Mouse (Mus musculus): ENCODE measurements around the gene Pld2. TPM values are rescaled to one million over a fixed set of nuclear protein-coding genes. Genes with fewer than 3 reads are reported as not detected.

Gene Pld2
- polyA plus RNA-seq, 1 experiment from 2014 or later = 10.8 TPM

DNA sequence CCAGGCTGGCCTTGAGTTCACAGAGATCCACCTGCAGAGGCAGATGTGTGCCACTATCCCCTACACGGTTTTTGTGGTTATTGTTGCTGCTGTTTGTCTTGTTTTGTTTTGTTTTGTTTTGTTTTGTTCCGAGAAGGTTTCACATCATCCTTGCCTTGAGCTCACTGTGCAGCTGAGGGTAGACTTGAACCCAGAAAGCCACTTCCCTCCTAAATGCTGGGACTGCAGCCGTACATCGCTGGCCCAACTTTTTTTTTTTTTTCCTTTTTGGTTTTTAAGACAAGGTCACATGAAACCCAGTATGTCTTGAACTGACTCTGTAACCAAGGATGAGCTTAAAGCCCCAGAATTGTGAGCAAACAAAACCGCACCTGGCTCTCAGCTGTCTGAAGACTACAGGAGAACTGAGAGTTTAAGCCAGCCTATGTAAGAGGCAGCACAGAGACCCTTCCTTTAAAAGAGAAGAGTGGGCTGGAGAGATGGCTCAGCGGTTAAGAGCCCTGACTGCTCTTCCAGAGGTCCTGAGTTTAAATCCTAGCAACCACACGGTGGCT lies 32.8 kb upstream of the Pld2 start:
- no peak overlapping the region for H3K9ac ChIP-seq (replicated peaks; ENCODE audit: low read depth)

DNA sequence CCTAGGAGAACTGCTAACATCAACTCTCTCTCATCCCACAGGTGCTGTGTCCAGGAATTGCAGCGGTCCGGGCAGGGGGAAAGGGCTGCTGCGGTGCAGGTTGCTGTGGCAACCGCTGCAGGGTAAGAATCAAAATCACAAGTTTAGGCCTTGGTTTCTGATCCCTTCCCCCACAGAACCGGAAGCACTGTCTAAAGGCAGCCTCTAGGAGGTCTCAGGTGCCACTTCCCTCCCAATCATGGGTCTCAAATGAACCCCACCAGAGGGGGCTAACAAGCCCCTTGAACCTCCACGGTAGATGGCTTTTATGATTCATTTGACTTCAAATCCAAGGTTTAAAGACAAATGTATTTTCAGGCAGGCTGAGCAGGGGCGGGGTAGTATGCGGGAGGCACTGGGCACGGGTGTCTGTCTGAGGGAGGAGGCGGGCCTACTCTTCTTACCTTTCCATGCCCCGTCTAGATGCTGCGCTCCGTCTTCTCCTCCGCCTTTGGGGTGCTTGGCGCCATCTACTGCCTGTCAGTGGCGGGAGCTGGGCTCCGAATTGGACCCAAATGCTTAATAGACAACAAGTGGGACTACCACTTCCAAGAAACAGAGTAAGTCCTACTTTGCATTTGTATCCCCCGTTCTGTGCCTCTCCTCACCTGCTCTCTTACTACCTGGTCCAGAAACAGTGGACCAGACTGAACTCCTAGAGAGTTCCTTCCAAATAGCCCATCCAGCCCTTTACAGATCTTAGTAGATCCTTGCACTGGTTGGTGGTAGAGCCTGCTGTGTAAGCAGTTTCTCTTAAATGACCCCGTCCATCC lies 29.9 kb upstream of the Pld2 start:
- WGBS = 11% methylated on average over 19 of the region's 19 CpGs
- DNase-seq (ENCODE audit: low spot score) = peak; percentile 70
- peak; percentile 64 for ATAC-seq

More for the DNA sequence above, 32.8 kb upstream of the Pld2 start:
- DNase-seq (ENCODE audit: low spot score) = no peak
- no peak for ATAC-seq
- Histone ChIP-seq H3K4me1 (ENCODE audit: insufficient read depth, low read depth, low read length) (no peaks in the 10 kb centered on the region), H3K9me3 (ENCODE audit: low read length) (no peaks in the 10 kb centered on the region), H3K27me3 (replicated peaks; ENCODE audit: insufficient read depth, low read length) (no peaks in the 10 kb centered on the region), H3K27ac (ENCODE audit: low read length) (no peak overlapping the region), H3K4me2 (replicated peaks; ENCODE audit: low read depth, low read length) (no peak overlapping the region), H3K36me3 (ENCODE audit: insufficient read depth, low read length) (no peaks in the 10 kb centered on the region), H3K4me3 (ENCODE audit: low read depth, low read length) (no peak overlapping the region)
- TF ChIP-seq EP300 (IDR thresholded peaks at IDR 0.05) = no peak
- TF ChIP-seq CTCF (IDR thresholded peaks at IDR 0.05) = no peak
- WGBS = 64% methylated on average over 7 of the region's 7 CpGs

DNA sequence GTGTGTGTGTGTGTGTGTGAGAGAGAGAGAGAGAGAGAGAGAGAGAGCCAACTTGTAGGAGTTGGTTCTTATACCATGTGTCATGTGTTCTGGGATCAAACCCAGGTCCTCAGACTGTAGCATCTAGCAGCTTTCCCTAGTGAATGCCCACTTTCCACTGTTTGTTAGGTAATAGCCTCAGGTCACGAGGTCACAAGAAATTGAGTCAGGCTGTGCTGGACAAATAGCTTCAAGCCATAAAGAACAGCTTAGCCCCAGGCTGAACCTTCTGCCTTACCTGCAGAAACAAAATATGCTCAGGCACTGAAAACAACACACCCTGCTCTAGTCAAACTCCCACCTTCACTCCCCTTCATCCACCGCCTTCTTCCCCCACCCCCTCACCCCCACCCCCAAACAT lies 28.6 kb upstream of the Pld2 start:
- no peaks in the 10 kb centered on the region for H3K4me1 ChIP-seq (ENCODE audit: insufficient read depth, low read depth, low read length)
- 69% methylated on average over 2 of the region's 2 CpGs for WGBS

More for the DNA sequence above, 29.9 kb upstream of the Pld2 start:
- H3K9ac ChIP-seq (replicated peaks; ENCODE audit: low read depth) = no peak overlapping the region
- no peaks in the 10 kb centered on the region for H3K36me3 ChIP-seq (ENCODE audit: insufficient read depth, low read length)
- no peak overlapping the region for H3K27ac ChIP-seq (ENCODE audit: low read length)
- H3K9me3 ChIP-seq (ENCODE audit: low read length) = no peaks in the 10 kb centered on the region
- H3K4me2 ChIP-seq (replicated peaks; ENCODE audit: low read depth, low read length) = no peak overlapping the region
- TF ChIP-seq CTCF (IDR thresholded peaks at IDR 0.05) = peak; percentile 77
- no peak for TF ChIP-seq EP300 (IDR thresholded peaks at IDR 0.05)
- no peaks in the 10 kb centered on the region for H3K4me1 ChIP-seq (ENCODE audit: insufficient read depth, low read depth, low read length)
- H3K4me3 ChIP-seq (ENCODE audit: low read depth, low read length) = no peak overlapping the region
- H3K27me3 ChIP-seq (replicated peaks; ENCODE audit: insufficient read depth, low read length) = no peaks in the 10 kb centered on the region

DNA sequence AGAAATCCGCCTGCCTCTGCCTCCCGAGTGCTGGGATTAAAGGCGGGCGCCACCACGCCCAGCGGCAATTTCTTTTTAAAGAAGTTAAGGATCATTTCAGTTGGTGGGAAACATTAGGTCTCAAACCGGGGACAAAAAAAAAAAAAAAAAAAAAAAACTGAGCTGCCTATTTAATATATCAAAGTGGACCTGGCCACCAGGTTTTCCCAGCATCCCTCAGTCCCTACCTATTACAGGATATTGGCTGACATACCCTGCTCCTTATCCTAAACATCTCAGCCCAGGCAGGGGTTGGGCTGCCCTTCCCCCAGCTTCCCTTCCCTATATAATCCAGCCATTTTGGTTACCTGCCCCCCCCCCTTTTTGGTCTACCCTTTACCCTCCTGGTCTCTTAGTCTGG lies 28.0 kb upstream of the Pld2 start:
- DNase-seq (ENCODE audit: low spot score) (no peak), ATAC-seq (no peak)
- H3K4me2 ChIP-seq (replicated peaks; ENCODE audit: low read depth, low read length) = no peak overlapping the region
- no peaks in the 10 kb centered on the region for H3K27me3 ChIP-seq (replicated peaks; ENCODE audit: insufficient read depth, low read length)
- H3K36me3 ChIP-seq (ENCODE audit: insufficient read depth, low read length) = no peaks in the 10 kb centered on the region
- H3K4me3 ChIP-seq (ENCODE audit: low read depth, low read length) = no peak overlapping the region
- 90% methylated on average over 7 of the region's 7 CpGs for WGBS
- H3K4me1 ChIP-seq (ENCODE audit: insufficient read depth, low read depth, low read length) = no peaks in the 10 kb centered on the region
- no peak overlapping the region for H3K9ac ChIP-seq (replicated peaks; ENCODE audit: low read depth)
- H3K9me3 ChIP-seq (ENCODE audit: low read length) = no peaks in the 10 kb centered on the region
- H3K27ac ChIP-seq (ENCODE audit: low read length) = no peak overlapping the region
- TF ChIP-seq CTCF (IDR thresholded peaks at IDR 0.05) (no peak), EP300 (IDR thresholded peaks at IDR 0.05) (no peak)

More for the DNA sequence above, 28.6 kb upstream of the Pld2 start:
- DNase-seq (ENCODE audit: low spot score) (no peak), ATAC-seq (no peak)
- H3K9me3 ChIP-seq (ENCODE audit: low read length) = no peaks in the 10 kb centered on the region
- H3K4me3 ChIP-seq (ENCODE audit: low read depth, low read length) = no peak overlapping the region
- H3K36me3 ChIP-seq (ENCODE audit: insufficient read depth, low read length) = no peaks in the 10 kb centered on the region
- H3K27me3 ChIP-seq (replicated peaks; ENCODE audit: insufficient read depth, low read length) = no peaks in the 10 kb centered on the region
- TF ChIP-seq EP300 (IDR thresholded peaks at IDR 0.05) = no peak
- no peak for TF ChIP-seq CTCF (IDR thresholded peaks at IDR 0.05)
- no peak overlapping the region for H3K27ac ChIP-seq (ENCODE audit: low read length)
- H3K9ac ChIP-seq (replicated peaks; ENCODE audit: low read depth) = no peak overlapping the region
- H3K4me2 ChIP-seq (replicated peaks; ENCODE audit: low read depth, low read length) = no peak overlapping the region

DNA sequence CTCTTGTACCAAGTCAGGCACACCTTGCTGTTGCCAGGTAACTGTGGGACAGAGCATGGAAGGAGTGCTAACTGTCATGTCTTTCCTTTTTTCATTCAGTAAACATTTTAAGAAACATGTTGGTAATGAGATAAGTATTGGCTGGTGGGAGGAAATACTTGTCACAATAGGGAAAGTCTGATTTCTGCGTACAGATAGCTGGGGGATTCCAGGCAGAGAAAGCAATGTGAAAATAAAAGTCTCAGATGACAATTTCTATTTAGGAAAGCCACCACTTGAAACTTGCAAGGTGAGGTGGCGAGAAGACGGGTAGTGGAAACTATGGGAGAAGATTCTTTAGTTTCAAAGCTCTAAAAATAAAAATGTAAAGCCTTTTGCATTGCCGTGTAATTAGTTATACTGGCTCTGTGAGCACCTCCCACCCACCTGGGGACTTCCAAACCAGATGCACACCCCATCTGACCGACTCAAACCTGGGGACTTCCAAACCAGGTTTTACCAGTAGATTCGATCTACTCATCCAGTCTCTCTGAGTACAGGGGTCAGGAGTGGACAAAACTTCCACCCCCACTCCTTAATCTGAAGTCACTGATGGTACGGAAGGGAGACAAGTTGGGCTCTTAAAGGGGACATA lies 27.0 kb upstream of the Pld2 start:
- Histone ChIP-seq H3K27ac (ENCODE audit: low read length) (no peak overlapping the region), H3K9me3 (ENCODE audit: low read length) (no peaks in the 10 kb centered on the region), H3K27me3 (replicated peaks; ENCODE audit: insufficient read depth, low read length) (no peaks in the 10 kb centered on the region), H3K4me1 (ENCODE audit: insufficient read depth, low read depth, low read length) (no peaks in the 10 kb centered on the region), H3K4me2 (replicated peaks; ENCODE audit: low read depth, low read length) (no peak overlapping the region), H3K9ac (replicated peaks; ENCODE audit: low read depth) (no peak overlapping the region), H3K36me3 (ENCODE audit: insufficient read depth, low read length) (no peaks in the 10 kb centered on the region), H3K4me3 (ENCODE audit: low read depth, low read length) (no peak overlapping the region)
- DNase-seq (ENCODE audit: low spot score) (no peak), ATAC-seq (no peak)
- WGBS = 64% methylated on average over 7 of the region's 7 CpGs
- TF ChIP-seq CTCF (IDR thresholded peaks at IDR 0.05) (no peak), EP300 (IDR thresholded peaks at IDR 0.05) (no peak)

DNA sequence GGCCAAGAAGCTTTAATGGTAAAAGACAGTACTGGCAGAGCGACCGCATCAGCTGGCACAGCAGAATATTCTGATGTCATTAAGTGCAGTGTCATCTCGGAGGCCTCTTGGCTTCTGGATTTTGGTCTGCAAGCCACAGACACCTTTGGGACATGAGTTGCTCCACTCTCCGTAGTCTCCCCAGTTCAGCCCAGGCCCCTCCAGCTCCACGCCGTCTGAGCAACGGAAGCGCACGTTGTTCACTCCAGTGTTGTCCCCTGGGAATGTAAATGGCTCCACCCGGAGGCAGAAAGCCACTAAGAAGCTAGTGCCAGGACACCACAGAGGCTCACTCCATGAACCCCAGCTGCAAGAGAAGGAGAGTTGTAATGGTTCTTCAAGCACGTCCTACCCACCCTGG lies 26.3 kb upstream of the Pld2 start:
- H3K27me3 ChIP-seq (replicated peaks; ENCODE audit: insufficient read depth, low read length) = no peaks in the 10 kb centered on the region
- H3K27ac ChIP-seq (ENCODE audit: low read length) = no peak overlapping the region
- no peaks in the 10 kb centered on the region for H3K9me3 ChIP-seq (ENCODE audit: low read length)
- no peaks in the 10 kb centered on the region for H3K4me1 ChIP-seq (ENCODE audit: insufficient read depth, low read depth, low read length)
- no peak for DNase-seq (ENCODE audit: low spot score)
- no peak for ATAC-seq
- no peak overlapping the region for H3K9ac ChIP-seq (replicated peaks; ENCODE audit: low read depth)
- TF ChIP-seq CTCF (IDR thresholded peaks at IDR 0.05) (no peak), EP300 (IDR thresholded peaks at IDR 0.05) (no peak)
- no peak overlapping the region for H3K4me3 ChIP-seq (ENCODE audit: low read depth, low read length)
- 63% methylated on average over 11 of the region's 11 CpGs for WGBS
- H3K36me3 ChIP-seq (ENCODE audit: insufficient read depth, low read length) = no peaks in the 10 kb centered on the region
- no peak overlapping the region for H3K4me2 ChIP-seq (replicated peaks; ENCODE audit: low read depth, low read length)
